Mouse (Mus musculus) cerebellum, adult 2 months (tissue): ENCODE results near the gene Rundc1.

Source experiments
- CTCF ChIP-seq: fragments of 200-500 bp; IDR thresholded peaks from 2 replicates; pipeline ENCODE4 v1.5.1; 2011; ENCODE audit warnings: low read depth, mild to moderate bottlenecking, control low read depth, low read length, moderate library complexity, borderline replicate concordance; ENCODE audit not compliant: insufficient read depth
- POLR2A ChIP-seq: fragments of 200-500 bp; IDR thresholded peaks from 2 replicates; pipeline ENCODE4 v1.6.1; 2011; ENCODE audit warnings: low read length, control low read depth, borderline replicate concordance; ENCODE audit not compliant: insufficient read depth

- no peak for TF ChIP-seq POLR2A
- no peak for TF ChIP-seq CTCF
These were observed 58.9 kb downstream of the Rundc1 start for GRCm38 (mm10) chr11:101483804-101484203.
